Mouse (Mus musculus): ENCODE results near the gene Scgb1b27.
"Not testable (repeated sequence)": the region's sequence is repeated elsewhere in the genome, so short reads cannot be mapped to it uniquely, and the experiment has no call there.

Gene Scgb1b27

GRCm38 (mm10) chr7:34021183-34021582, at the start of gene Scgb1b27:
Gene Scgb1b27 (plus strand): TSS chr7:34021483.
- CTCF ChIA-PET, POLR2A ChIA-PET: not testable (repeated sequence)

GRCm38 (mm10) chr7:33982281-33982680, 39.0 kb upstream of the Scgb1b27 start:
- CTCF ChIA-PET = interaction anchor here in 3 of 4 experiments (0.6 kb wide), 3 partner anchors 14 to 143 kb away, joined by 3 to 4 read pairs (median 3); no protein-coding TSS in a partner anchor

GRCm38 (mm10) chr7:34013842-34014241, 7.4 kb upstream of the Scgb1b27 start, which contains the start of gene Scgb2b27:
Gene Scgb2b27 (minus strand): TSS chr7:34013942.
- ChIA-PET CTCF (no interaction called here), POLR2A (no interaction called here)

More at GRCm38 (mm10) chr7:33982281-33982680, 39.0 kb upstream of the Scgb1b27 start:
- POLR2A ChIA-PET = interaction anchor here in 1 of 4 experiments (0.6 kb wide), 1 partner anchor 136 kb away, joined by 5 read pairs; no protein-coding TSS in a partner anchor

GRCm38 (mm10) chr7:34025641-34026040, 4.4 kb downstream of the Scgb1b27 start:
- ChIA-PET POLR2A (no interaction called here), CTCF (no interaction called here)

GRCm38 (mm10) chr7:34027202-34027601, 5.9 kb downstream of the Scgb1b27 start:
- CTCF ChIA-PET, POLR2A ChIA-PET: not testable (repeated sequence)

GRCm38 (mm10) chr7:34030026-34030425, 8.7 kb downstream of the Scgb1b27 start:
- POLR2A ChIA-PET = no interaction called here
- CTCF ChIA-PET = no interaction called here

- POLR2A ChIA-PET, CTCF ChIA-PET: not testable (repeated sequence)
Measured at GRCm38 (mm10) chr7:34034579-34034978, 13.3 kb downstream of the Scgb1b27 start.

- CTCF ChIA-PET, POLR2A ChIA-PET: not testable (repeated sequence)
Measured at GRCm38 (mm10) chr7:34036076-34036815, 15.0 kb downstream of the Scgb1b27 start.

GRCm38 (mm10) chr7:34068132-34068531, 46.8 kb downstream of the Scgb1b27 start:
- POLR2A ChIA-PET, CTCF ChIA-PET: not testable (repeated sequence)
